ENCODE assay signal across 24 mouse cellular contexts in genomic region chr11:88110031-88110594, GRCm38 (mm10). TPM values are rescaled to one million over a fixed set of nuclear protein-coding genes. Genes with fewer than 3 reads are reported as not detected.
A peak's percentile ranks its signal among the peaks of the same experiment; 100 is the strongest.
DNase-seq lines count a peak whose midpoint lies in the region; ATAC-seq and TF ChIP-seq lines count a peak whose summit lies in the region.
"Had no signal": no experiment of that assay in that cellular context is flagged by ENCODE, and none has a peak within 500 bp of the region (broad histone marks: within the 10 kb centered on the region; RNA-seq: fewer than 3 reads in every experiment).

No protein-coding gene starts in this region.

- intact Hi-C loops in heart, adult 2 months (cut with DNase I), result no loop called here

- TF ChIP-seq EP300 in heart, adult 2 months (IDR thresholded peaks at IDR 0.05; ENCODE audit: insufficient read depth, low read depth, low read length), result no peak

- peaks cover 4% of the 10 kb centered on the region; the same call in 1 of the 2 replicates for H3K79me2 ChIP-seq in heart, adult 2 months (replicated peaks; ENCODE audit: control insufficient read depth, insufficient read depth, low read length)

- DNase-seq in heart, adult 2 months, result peak in 1 of 2 experiments; percentile 41
- no peak for DNase-seq in heart, adult 11 months
- peak; percentile 22 for DNase-seq in 3134 (ENCODE audit: extremely low read depth, insufficient read length, low spot score)
- peak; percentile 37 for DNase-seq in MN1 (ENCODE audit: low spot score)
- no peak for DNase-seq in right cerebral cortex, postnatal 4 days
- DNase-seq in embryo, embryonic 10 days (ENCODE audit: low spot score), result no peak
- DNase-seq in cerebellum, adult 8-10 months, result no peak
- DNase-seq: adrenal gland, postnatal 14 days; cerebellum, adult 11-12 months; cerebellum, postnatal 36 days; gastrocnemius, postnatal 36 days; kidney, adult 18-20 months; kidney, postnatal 10 days; liver, postnatal 0 days; lung, postnatal 14 days; right cerebral cortex, adult 18-20 months; thymus, postnatal 25 days had no signal

- ATAC-seq in heart, embryonic 16.5 days (replicated peaks; ENCODE audit: extremely low read depth, insufficient read depth, low FRiP score), result no peak
- ATAC-seq: activated CD4-positive, CD25-positive, alpha-beta regulatory T cell, adult 4 months; liver, postnatal 0 days had no signal

- no peak for TF ChIP-seq CTCF in heart, adult 2 months (IDR thresholded peaks at IDR 0.05)

- WGBS in heart, adult 2 months, result 34% methylated on average over 9 of the region's 9 CpGs
- 37% methylated on average over 9 of the region's 9 CpGs for WGBS in heart, embryonic 16.5 days

- no peak overlapping the region for H3K4me2 ChIP-seq in heart, embryonic 16.5 days (ENCODE audit: low read depth, low read length)
- H3K4me2 ChIP-seq: forebrain, embryonic 12.5 days; neural tube, embryonic 12.5 days had no signal

- peaks cover 50% of the 10 kb centered on the region for H3K4me1 ChIP-seq in heart, adult 2 months (ENCODE audit: control insufficient read depth, insufficient read depth, low read length)
- peaks cover 42% of the 10 kb centered on the region for H3K4me1 ChIP-seq in heart, embryonic 16.5 days (ENCODE audit: control insufficient read depth, insufficient read depth, low read length)

- no peaks in the 10 kb centered on the region for H3K9me3 ChIP-seq in heart, embryonic 16.5 days (replicated peaks; ENCODE audit: control insufficient read depth, low read length)
- H3K9me3 ChIP-seq: embryonic facial prominence, embryonic 10.5 days; forebrain, embryonic 12.5 days; limb, embryonic 10.5 days; neural tube, embryonic 12.5 days had no signal

- no peak overlapping the region for H3K4me3 ChIP-seq in heart, adult 2 months
- no peak overlapping the region for H3K4me3 ChIP-seq in heart, embryonic 16.5 days (ENCODE audit: low read length)
- H3K4me3 ChIP-seq: embryonic facial prominence, embryonic 10.5 days; forebrain, embryonic 12.5 days; layer of hippocampus, adult 2 months; limb, embryonic 10.5 days; neural tube, embryonic 12.5 days had no signal

- H3K27ac ChIP-seq in heart, adult 2 months, result peak overlapping the region; percentile 74
- peak overlapping the region; percentile 50 for H3K27ac ChIP-seq in heart, embryonic 16.5 days (ENCODE audit: low read length)
- H3K27ac ChIP-seq: embryonic facial prominence, embryonic 10.5 days; forebrain, embryonic 12.5 days; layer of hippocampus, adult 2 months; limb, embryonic 10.5 days; neural tube, embryonic 12.5 days had no signal

- H3K27me3 ChIP-seq in heart, adult 2 months (ENCODE audit: control insufficient read depth, insufficient read depth, low read length), result no peaks in the 10 kb centered on the region
- H3K27me3 ChIP-seq in heart, embryonic 16.5 days (ENCODE audit: control insufficient read depth, insufficient read depth, low read length), result no peaks in the 10 kb centered on the region
- H3K27me3 ChIP-seq: forebrain, embryonic 12.5 days; neural tube, embryonic 12.5 days had no signal

- H3K9ac ChIP-seq in heart, adult 2 months (ENCODE audit: low read depth, low read length), result 0 out of 2 replicates have a peak overlapping the region, but pooled peaks have one; percentile 1
- H3K9ac ChIP-seq in heart, embryonic 16.5 days (ENCODE audit: low read length), result no peak overlapping the region
- H3K9ac ChIP-seq: forebrain, embryonic 12.5 days; liver, postnatal 0 days; neural tube, embryonic 12.5 days had no signal

- peaks cover 22% of the 10 kb centered on the region for H3K36me3 ChIP-seq in heart, adult 2 months (ENCODE audit: control insufficient read depth, insufficient read depth, low read length)
- no peaks in the 10 kb centered on the region for H3K36me3 ChIP-seq in heart, embryonic 16.5 days (ENCODE audit: control insufficient read depth, insufficient read depth)
- H3K36me3 ChIP-seq: embryonic facial prominence, embryonic 10.5 days; forebrain, embryonic 12.5 days; limb, embryonic 10.5 days; neural tube, embryonic 12.5 days had no signal

- TF ChIP-seq POLR2A in heart, adult 2 months (IDR thresholded peaks at IDR 0.05; ENCODE audit: insufficient read depth, low read depth, low read length), result no peak

RNA-seq across cellular contexts. Expression of gene Cuedc1, which starts 12.3 kb away (rescaled TPM):
- total RNA-seq in heart, adult 2 months (2021), result 10 to 100 TPM; 49.8 to 55.0 TPM
- polyA plus RNA-seq in heart, adult 2 months (2012; rRNA removed), result 36.2 and 38.7 TPM in 2 replicates
- 15.2 and 17.6 TPM in 2 replicates for polyA plus RNA-seq in heart, embryonic 16.5 days (2015; fragmentation: Nextera tagmentation; extraction: Ambion mirVana)

RNA-seq across cellular contexts. Expression of gene Vezf1, which starts 42.0 kb away (rescaled TPM):
- 10 to 100 TPM; 37.9 to 49.8 TPM for total RNA-seq in heart, adult 2 months (2021)
- 22.6 and 34.5 TPM in 2 replicates for polyA plus RNA-seq in heart, adult 2 months (2012; rRNA removed)
- 22.3 and 24.3 TPM in 2 replicates for polyA plus RNA-seq in heart, embryonic 16.5 days (2015; fragmentation: Nextera tagmentation; extraction: Ambion mirVana)

Comparison
In these comparisons a context has a peak if more than half of its experiments do, and no peak if none do; other contexts are left out.
1. DNase-seq: peak in 3134 (single experiment) and MN1 (single experiment); none in heart, adult 11 months (single experiment), right cerebral cortex, postnatal 4 days (single experiment), embryo, embryonic 10 days (single experiment) and cerebellum, adult 8-10 months (single experiment).